Mouse (Mus musculus): Measurements from ENCODE around the gene Abca2. TPM values are rescaled to one million over a fixed set of nuclear protein-coding genes. Genes with fewer than 3 reads are reported as not detected.

The Abca2 gene
- polyA plus RNA-seq (2012; fragmentation: generic; extraction: Trizol): 10 to 100 TPM in 1 of 2 experiments, 1 to 10 TPM in 1; 4.8 to 13.4 TPM

GRCm38 (mm10) chr2:25428442-25429236 lies at the start of gene Abca2:
Abca2 (plus strand) TSS chr2:25428703.

DNA sequence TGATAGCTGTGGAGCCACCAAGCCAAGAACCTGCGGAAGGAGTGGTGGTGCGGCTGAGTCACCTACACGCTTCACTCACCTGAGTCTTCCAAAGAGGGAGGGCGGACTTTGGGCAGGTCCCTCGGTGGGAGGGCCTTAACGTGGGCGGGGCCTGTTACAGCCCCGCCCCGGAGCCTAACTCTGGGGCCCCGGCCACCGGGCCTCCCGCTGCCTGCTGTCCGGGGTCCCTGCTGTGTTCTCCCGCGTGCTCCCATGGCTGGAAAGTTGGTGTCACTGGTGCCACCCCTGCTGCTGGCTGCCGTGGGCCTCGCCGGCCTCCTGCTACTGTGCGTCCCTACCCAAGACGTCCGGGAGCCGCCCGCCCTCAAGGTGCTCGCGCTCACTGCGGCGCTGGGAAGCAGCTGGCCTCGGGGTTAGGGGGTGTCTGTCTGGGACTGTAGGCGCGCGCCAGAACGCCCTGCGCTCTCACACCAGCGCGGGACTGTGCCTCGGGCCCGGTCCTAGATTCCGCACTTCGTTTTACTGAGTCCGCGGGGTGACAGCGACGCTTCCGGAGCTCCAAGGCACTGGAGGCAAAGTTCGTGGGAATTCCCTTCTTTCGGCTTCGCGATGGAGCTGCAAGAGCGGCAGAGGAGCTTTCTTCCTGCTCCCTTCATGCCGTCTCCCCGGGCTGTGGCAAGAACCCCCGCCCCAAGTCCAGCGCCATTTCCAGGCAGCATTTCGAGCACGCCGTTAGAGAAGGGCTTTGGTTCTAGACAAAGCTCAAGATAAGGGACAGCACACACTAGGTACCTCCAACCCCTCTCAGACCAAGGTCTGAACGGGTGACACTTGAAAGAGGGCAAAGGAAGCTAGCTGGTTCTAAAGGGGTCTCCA lies 32.5 kb upstream of the Abca2 start, which contains the start of gene Entpd2:
Entpd2 (plus strand) TSS at position 154 of the 876 bp plus-strand sequence.

GRCm38 (mm10) chr2:25399051-25399450 lies 29.5 kb upstream of the Abca2 start, which contains the start of gene Npdc1:
Npdc1 (plus strand) TSS chr2:25399351.

GRCm38 (mm10) chr2:25422587-25423410 lies 5.7 kb upstream of the Abca2 start, which contains the start of gene Fut7:
Fut7 (plus strand) TSS chr2:25423267.

DNA sequence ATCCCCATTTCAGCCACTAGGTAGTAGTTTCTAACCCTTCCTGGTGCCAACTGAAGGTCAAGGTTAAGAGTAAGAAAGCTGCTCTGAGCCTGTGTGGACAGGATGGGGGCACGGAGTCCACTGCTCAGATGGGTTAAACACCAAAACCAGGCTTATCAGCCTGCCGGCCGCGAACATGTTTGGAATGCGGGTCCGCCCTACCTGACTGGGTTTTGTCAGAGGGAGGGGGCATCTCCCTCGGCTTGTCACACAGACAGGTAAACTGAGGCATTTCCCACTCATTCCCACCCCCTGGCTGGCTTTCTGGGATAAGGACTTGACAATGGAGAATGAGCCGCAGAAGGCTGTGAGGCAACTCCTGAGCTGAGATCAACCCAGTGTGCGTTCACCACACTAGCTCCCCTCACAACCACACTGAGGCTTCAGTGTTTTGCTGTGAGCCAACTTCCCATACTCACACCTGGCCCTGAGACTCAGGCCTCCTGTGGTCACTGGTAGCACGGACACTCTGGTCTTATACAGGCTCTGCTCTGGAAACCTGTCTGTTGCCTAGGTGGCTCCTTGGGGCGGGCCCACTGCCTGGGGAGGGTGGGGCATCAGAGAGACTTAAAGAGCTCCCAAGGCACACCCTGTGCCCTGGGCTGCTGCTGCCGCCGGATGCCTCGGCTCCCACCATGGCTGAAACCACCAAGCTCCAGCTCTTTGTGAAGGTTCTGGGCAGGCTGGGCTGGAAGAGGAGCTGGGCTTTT lies 27.9 kb downstream of the Abca2 start, which contains the start of gene Clic3:
Clic3 (plus strand) TSS at position 634 of the 749 bp plus-strand sequence.

DNA sequence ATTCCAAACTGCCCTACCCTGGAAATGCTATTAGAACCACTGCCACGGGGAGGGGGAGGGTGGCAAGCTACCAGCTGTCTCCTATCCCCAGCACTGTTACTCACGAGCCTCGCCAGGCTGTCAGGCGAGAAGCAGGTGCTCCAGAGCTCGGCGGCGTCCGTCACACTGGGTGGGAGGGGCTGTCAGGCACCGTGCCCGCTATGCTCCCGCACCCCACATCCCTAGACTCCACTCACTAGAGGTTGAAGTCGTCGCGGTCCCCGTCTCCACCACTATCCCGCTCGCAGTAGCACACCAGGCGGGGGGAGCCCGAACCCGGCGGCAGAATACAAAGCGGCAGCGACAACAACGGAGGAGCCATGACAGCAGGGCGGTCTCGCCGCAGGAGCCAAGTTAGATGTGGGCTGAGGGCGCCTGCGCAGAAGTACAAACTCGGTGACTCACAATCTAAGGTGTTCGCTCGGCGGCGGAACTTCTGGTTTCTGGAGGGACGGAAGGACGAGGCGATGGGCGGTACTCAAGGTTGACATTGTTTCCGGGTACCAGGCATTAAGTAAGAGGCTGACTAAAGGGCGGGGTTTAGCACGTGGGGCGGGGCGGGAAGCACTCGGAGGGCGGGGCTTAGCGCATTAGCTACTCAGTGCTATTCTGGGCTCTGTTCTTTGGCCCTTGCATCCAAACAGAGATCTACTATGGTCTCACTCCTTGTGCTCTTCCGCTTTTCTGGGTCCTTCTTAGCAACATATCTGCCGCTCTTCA lies 32.2 kb downstream of the Abca2 start, which contains the start of gene Paxx:
Paxx (minus strand) TSS at position 544 of the 759 bp plus-strand sequence.

DNA sequence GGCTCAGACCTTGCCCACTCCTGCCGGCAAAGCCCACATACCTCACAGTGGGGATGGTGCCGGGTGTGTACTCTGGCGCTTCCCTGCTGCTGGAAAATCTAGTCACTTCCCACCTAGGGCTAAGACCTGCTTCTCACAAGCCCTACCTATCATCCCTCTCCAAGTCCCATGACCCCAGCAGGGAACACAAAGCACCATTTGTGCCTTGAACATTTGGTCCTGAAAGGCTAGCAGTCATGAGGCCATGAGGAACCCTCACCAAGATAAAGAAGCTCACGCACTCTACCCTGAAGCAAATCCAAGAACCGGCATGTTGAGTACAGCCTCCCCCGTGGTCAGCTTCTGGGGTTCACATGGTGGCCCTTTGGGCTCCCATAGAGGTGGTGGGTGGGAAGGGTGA lies 41.5 kb downstream of the Abca2 start, which contains the start of gene Ptgds:
Ptgds (minus strand) TSS at position 78 of the 400 bp plus-strand sequence.

DNA sequence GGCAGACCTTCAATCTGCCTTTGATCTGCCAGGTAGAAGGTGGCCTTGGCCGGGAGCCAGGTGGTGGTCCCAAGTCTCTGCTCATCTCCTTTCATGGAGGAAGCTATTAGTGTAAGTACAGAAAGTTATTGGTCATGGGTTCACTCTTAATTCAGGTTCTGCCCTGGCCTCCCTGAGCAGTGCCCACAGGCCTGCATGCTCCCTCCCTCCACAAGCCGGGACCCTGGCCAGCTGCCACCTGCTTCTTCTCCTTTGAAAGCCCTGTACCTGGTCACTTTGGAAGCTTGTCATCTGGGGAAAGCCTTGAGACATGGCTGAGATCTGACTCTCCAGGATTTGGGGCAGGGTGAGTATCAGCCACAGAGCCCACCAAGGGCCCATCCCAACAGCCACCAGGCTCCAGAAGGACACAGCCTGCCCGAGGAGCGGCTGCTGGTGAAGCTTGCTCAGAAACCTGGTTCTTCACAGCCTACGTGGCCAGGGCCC lies 65.0 kb downstream of the Abca2 start, which contains the start of gene Lcn12:
Lcn12 (minus strand) TSS at position 436 of the 486 bp plus-strand sequence.

Other genes starting within 250 kb of the Abca2 start
- gene Nrarp, start 247.9 kb upstream of the Abca2 start, polyA plus RNA-seq (2012; fragmentation: generic; extraction: Trizol): under 1 TPM; 0.13 to 0.19 TPM
- 10 to 100 TPM in 1 of 2 experiments, 1 to 10 TPM in 1; 9.1 to 26.9 TPM for gene Tor4a, start 231.8 kb upstream of the Abca2 start, polyA plus RNA-seq (2012; fragmentation: generic; extraction: Trizol)
- 10 to 100 TPM; 29.0 to 67.4 TPM for gene Nelfb, start 217.2 kb upstream of the Abca2 start, polyA plus RNA-seq (2012; fragmentation: generic; extraction: Trizol)
- under 1 TPM in 1 of 2 experiments, not detected in 1; 0.02 TPM for gene Stpg3, start 214.1 kb upstream of the Abca2 start, polyA plus RNA-seq (2012; fragmentation: generic; extraction: Trizol)
- 1 to 10 TPM in 1 of 2 experiments, not detected in 1; 1.6 TPM for gene Fam166a, start 210.0 kb upstream of the Abca2 start, polyA plus RNA-seq (2012; fragmentation: generic; extraction: Trizol)
- 100 to 1,000 TPM; 598 to 649 TPM for gene Tubb4b, start 204.0 kb upstream of the Abca2 start, polyA plus RNA-seq (2012; fragmentation: generic; extraction: Trizol)
- gene Slc34a3, start 194.3 kb upstream of the Abca2 start, polyA plus RNA-seq (2012; fragmentation: generic; extraction: Trizol): not detected
- not detected for gene Rnf224, start 191.9 kb upstream of the Abca2 start, polyA plus RNA-seq (2012; fragmentation: generic; extraction: Trizol)
- gene Rnf208, start 186.4 kb upstream of the Abca2 start, polyA plus RNA-seq (2012; fragmentation: generic; extraction: Trizol): not detected
- under 1 TPM; 0.08 to 0.35 TPM for gene Cysrt1, start 186.3 kb upstream of the Abca2 start, polyA plus RNA-seq (2012; fragmentation: generic; extraction: Trizol)
- gene AL732309.1, start 181.8 kb upstream of the Abca2 start, polyA plus RNA-seq (2012; fragmentation: generic; extraction: Trizol): 1 to 10 TPM; 2.2 to 6.1 TPM
- gene Tmem203, start 173.3 kb upstream of the Abca2 start, polyA plus RNA-seq (2012; fragmentation: generic; extraction: Trizol): 10 to 100 TPM; 38.1 to 48.4 TPM
- gene Tprn, start 166.1 kb upstream of the Abca2 start, polyA plus RNA-seq (2012; fragmentation: generic; extraction: Trizol): 10 to 100 TPM; 10.9 to 14.3 TPM
- gene Ssna1, start 156.3 kb upstream of the Abca2 start, polyA plus RNA-seq (2012; fragmentation: generic; extraction: Trizol): 100 to 1,000 TPM; 140 to 186 TPM
- 100 to 1,000 TPM in 1 of 2 experiments, 10 to 100 TPM in 1; 98.4 to 128 TPM for gene Anapc2, start 156.2 kb upstream of the Abca2 start, polyA plus RNA-seq (2012; fragmentation: generic; extraction: Trizol)
- gene Tmem210, start 140.6 kb upstream of the Abca2 start, polyA plus RNA-seq (2012; fragmentation: generic; extraction: Trizol): not detected
- not detected for gene Lrrc26, start 138.8 kb upstream of the Abca2 start, polyA plus RNA-seq (2012; fragmentation: generic; extraction: Trizol)
- gene Grin1, start 109.5 kb upstream of the Abca2 start, polyA plus RNA-seq (2012; fragmentation: generic; extraction: Trizol): under 1 TPM; under 0.01 to 0.06 TPM
- gene Man1b1, start 96.4 kb upstream of the Abca2 start, polyA plus RNA-seq (2012; fragmentation: generic; extraction: Trizol): 10 to 100 TPM; 16.1 to 49.7 TPM
- 10 to 100 TPM; 31.1 to 38.1 TPM for gene Dpp7, start 72.3 kb upstream of the Abca2 start, polyA plus RNA-seq (2012; fragmentation: generic; extraction: Trizol)
- 100 to 1,000 TPM; 149 to 433 TPM for gene Uap1l1, start 63.0 kb upstream of the Abca2 start, polyA plus RNA-seq (2012; fragmentation: generic; extraction: Trizol)
- 10 to 100 TPM; 18.0 to 25.7 TPM for gene Sapcd2, start 56.4 kb upstream of the Abca2 start, polyA plus RNA-seq (2012; fragmentation: generic; extraction: Trizol)
- gene Entpd2, start 32.8 kb upstream of the Abca2 start, polyA plus RNA-seq (2012; fragmentation: generic; extraction: Trizol): under 1 TPM in 1 of 2 experiments, not detected in 1; 0.12 TPM
- 100 to 1,000 TPM; 183 to 212 TPM for gene Npdc1, start 29.4 kb upstream of the Abca2 start, polyA plus RNA-seq (2012; fragmentation: generic; extraction: Trizol)
- under 1 TPM; 0.13 to 0.42 TPM for gene Fut7, start 5.4 kb upstream of the Abca2 start, polyA plus RNA-seq (2012; fragmentation: generic; extraction: Trizol)
- gene Clic3, start 28.1 kb downstream of the Abca2 start, polyA plus RNA-seq (2012; fragmentation: generic; extraction: Trizol): under 1 TPM; 0.15 to 0.94 TPM
- gene Paxx, start 32.4 kb downstream of the Abca2 start, polyA plus RNA-seq (2012; fragmentation: generic; extraction: Trizol): 10 to 100 TPM; 25.6 to 61.9 TPM
- gene Ptgds, start 41.3 kb downstream of the Abca2 start, polyA plus RNA-seq (2012; fragmentation: generic; extraction: Trizol): under 1 TPM; 0.07 to 0.30 TPM
- not detected for gene Lcn12, start 65.2 kb downstream of the Abca2 start, polyA plus RNA-seq (2012; fragmentation: generic; extraction: Trizol)
- gene Fbxw5, start 72.0 kb downstream of the Abca2 start, polyA plus RNA-seq (2012; fragmentation: generic; extraction: Trizol): 10 to 100 TPM; 24.9 to 52.5 TPM
- 1 to 10 TPM in 1 of 2 experiments, under 1 TPM in 1; 0.85 to 9.2 TPM for gene C8g, start 73.0 kb downstream of the Abca2 start, polyA plus RNA-seq (2012; fragmentation: generic; extraction: Trizol)
- 10 to 100 TPM; 29.4 to 32.2 TPM for gene Traf2, start 118.2 kb downstream of the Abca2 start, polyA plus RNA-seq (2012; fragmentation: generic; extraction: Trizol)
- gene Edf1, start 129.1 kb downstream of the Abca2 start, polyA plus RNA-seq (2012; fragmentation: generic; extraction: Trizol): 100 to 1,000 TPM; 602 to 888 TPM
- 1 to 10 TPM in 1 of 2 experiments, under 1 TPM in 1; 0.09 to 1.1 TPM for gene Mamdc4, start 146.1 kb downstream of the Abca2 start, polyA plus RNA-seq (2012; fragmentation: generic; extraction: Trizol)
- gene Phpt1, start 146.5 kb downstream of the Abca2 start, polyA plus RNA-seq (2012; fragmentation: generic; extraction: Trizol): 100 to 1,000 TPM; 104 to 192 TPM
- gene Ajm1, start 153.1 kb downstream of the Abca2 start, polyA plus RNA-seq (2012; fragmentation: generic; extraction: Trizol): 1 to 10 TPM in 1 of 2 experiments, under 1 TPM in 1; 0.04 to 1.9 TPM
- gene Rabl6, start 179.8 kb downstream of the Abca2 start, polyA plus RNA-seq (2012; fragmentation: generic; extraction: Trizol): 10 to 100 TPM; 38.7 to 57.3 TPM
- gene Ccdc183, start 189.0 kb downstream of the Abca2 start, polyA plus RNA-seq (2012; fragmentation: generic; extraction: Trizol): 1 to 10 TPM in 1 of 2 experiments, under 1 TPM in 1; 0.82 to 1.3 TPM
- 1 to 10 TPM; 5.8 to 8.5 TPM for gene Tmem141, start 193.3 kb downstream of the Abca2 start, polyA plus RNA-seq (2012; fragmentation: generic; extraction: Trizol)
- under 1 TPM; 0.09 to 0.51 TPM for gene Fcna, start 199.3 kb downstream of the Abca2 start, polyA plus RNA-seq (2012; fragmentation: generic; extraction: Trizol)
- gene Lcn8, start 224.4 kb downstream of the Abca2 start, polyA plus RNA-seq (2012; fragmentation: generic; extraction: Trizol): not detected
- not detected for gene Lcn5, start 229.2 kb downstream of the Abca2 start, polyA plus RNA-seq (2012; fragmentation: generic; extraction: Trizol)
- not detected for gene Lcn6, start 248.1 kb downstream of the Abca2 start, polyA plus RNA-seq (2012; fragmentation: generic; extraction: Trizol)

Measured in C3H10T1/2 (cell line).